Mouse (Mus musculus): Measurements from ENCODE around the gene Hoxa5. TPM values are rescaled to one million over a fixed set of nuclear protein-coding genes. Genes with fewer than 3 reads are reported as not detected.

Hoxa5 gene
- total RNA-seq, 2 experiments from 2014 or later = 4.4 to 5.1 TPM

GRCm38 (mm10) chr6:52153270-52153669 is 51.1 kb downstream of the Hoxa5 start:
- DNase-seq (ENCODE audit: low spot score in 2 of 2) = no peak

DNA sequence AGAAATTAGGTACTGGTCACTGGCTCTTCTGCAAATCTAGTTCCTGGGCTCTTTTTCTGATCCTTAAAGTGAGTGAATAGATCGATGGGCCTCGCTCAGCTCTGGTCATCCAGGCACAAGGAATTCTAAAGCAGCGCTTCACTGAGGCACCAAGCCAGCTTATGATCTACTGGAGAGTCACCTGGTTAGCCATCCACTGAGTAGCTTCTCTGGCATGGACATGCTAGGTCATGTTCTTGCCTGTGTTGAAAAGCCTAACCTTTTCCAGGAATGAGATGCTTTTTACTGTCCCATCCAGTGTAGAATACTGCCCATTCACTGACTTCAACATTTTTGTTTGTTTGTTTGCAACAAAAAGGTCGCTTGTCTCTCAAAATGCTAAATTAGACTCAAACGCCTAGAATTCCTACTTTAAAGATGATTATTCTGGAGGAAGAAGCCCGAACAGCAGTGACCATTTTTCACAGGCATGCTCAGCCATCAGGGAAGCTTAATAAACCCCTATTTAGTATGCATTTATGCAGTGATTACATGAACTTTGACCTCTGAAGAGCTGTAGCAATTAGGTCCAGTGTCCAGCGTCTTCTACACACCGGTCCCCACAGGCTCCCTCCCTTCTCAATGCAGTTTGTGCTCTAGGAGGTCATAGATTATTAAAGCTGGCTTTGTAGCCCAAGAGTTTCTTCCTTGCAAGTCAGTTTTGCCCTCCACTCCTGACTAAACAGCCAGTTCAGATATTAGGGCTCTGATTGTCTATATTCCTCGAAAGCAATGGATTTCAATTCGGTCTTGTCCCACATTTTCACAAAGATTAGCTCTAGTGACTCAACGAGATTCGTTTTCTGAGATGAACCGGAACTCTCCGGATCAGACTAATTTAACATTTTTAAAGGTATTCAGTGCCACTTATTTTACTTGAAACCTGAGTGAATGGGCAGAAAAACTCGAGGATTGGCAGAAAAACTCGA is 51.9 kb downstream of the Hoxa5 start:
- DNase-seq (ENCODE audit: low spot score in 2 of 2) = no peak

Small RNAs within 50 kb of the gene (microRNA-seq; reads per million reads assigned to microRNA genes)
- 11,370 reads per million, percentile 94 among the genes with 10 or more reads in this experiment for gene Mir196b

Other genes starting within 250 kb of the Hoxa5 start
- 10 to 100 TPM; 10.0 to 12.3 TPM for gene Skap2, start 192.0 kb downstream of the Hoxa5 start, total RNA-seq (2021)
- under 1 TPM; 0.34 to 0.54 TPM for gene Hoxa1, start 46.3 kb downstream of the Hoxa5 start, total RNA-seq (2021)
- gene Hoxa2, start 39.8 kb downstream of the Hoxa5 start, total RNA-seq (2021) = 1 to 10 TPM; 1.1 to 1.5 TPM
- under 1 TPM; 0.34 to 0.54 TPM for gene 5730596B20Rik, start 27.1 kb downstream of the Hoxa5 start, total RNA-seq (2021)
- 10 to 100 TPM in 1 of 2 experiments, 1 to 10 TPM in 1; 9.2 to 11.8 TPM for gene Hoxa4, start 12.8 kb downstream of the Hoxa5 start, total RNA-seq (2021)
- gene Hoxa6, start 4.1 kb upstream of the Hoxa5 start, total RNA-seq (2021) = 1 to 10 TPM; 3.0 to 3.5 TPM
- 1 to 10 TPM; 3.2 to 4.1 TPM for gene Hoxa3, start 8.7 kb upstream of the Hoxa5 start, total RNA-seq (2021)
- under 1 TPM in 1 of 2 experiments, not detected in 1; 0.73 TPM for gene Gm28308, start 8.8 kb upstream of the Hoxa5 start, total RNA-seq (2021)
- 10 to 100 TPM; 11.2 to 12.5 TPM for gene Hoxa7, start 17.3 kb upstream of the Hoxa5 start, total RNA-seq (2021)
- 10 to 100 TPM; 16.5 to 17.7 TPM for gene Hoxa9, start 26.5 kb upstream of the Hoxa5 start, total RNA-seq (2021)
- 10 to 100 TPM; 31.5 to 32.3 TPM for gene Hoxa10, start 36.3 kb upstream of the Hoxa5 start, total RNA-seq (2021)
- gene Hoxa11, start 41.2 kb upstream of the Hoxa5 start, total RNA-seq (2021) = 1 to 10 TPM; 6.0 to 6.6 TPM
- gene Hoxa13, start 56.3 kb upstream of the Hoxa5 start, total RNA-seq (2021) = 1 to 10 TPM; 1.1 to 1.3 TPM
- gene Evx1, start 108.9 kb upstream of the Hoxa5 start, total RNA-seq (2021) = not detected

Data from gastrocnemius, postnatal 4 days (tissue).